Mouse (Mus musculus): ENCODE measurements at regions not wholly inside any gene's neighbourhood (a gene's known extent, or its start where the extent isn't known, plus 50 kb on each side); places are given as distances from the start of the nearest gene placed in this dataset.

DNA sequence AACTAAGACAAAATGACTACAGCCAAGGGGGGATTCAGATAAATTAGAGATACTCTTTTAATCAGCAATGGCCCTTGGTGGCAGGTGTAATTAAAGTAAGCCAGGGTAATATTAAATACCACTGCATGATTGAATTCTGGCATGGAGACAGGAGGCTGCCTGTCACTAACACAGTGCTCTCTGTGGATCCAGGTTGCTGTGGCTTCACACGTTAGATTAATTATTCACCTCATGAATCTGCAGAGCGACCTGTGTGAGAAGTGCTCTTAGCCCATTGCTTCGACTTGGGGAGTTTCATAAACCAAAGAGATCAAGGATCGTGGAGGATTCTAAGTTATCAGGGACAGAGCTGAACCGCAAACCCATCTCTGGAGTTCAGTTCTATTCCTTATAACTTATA, 545.2 kb upstream of the Hs6st1 start:
- TF ChIP-seq POLR2A (IDR thresholded peaks at IDR 0.05; ENCODE audit: extremely low read depth, insufficient read depth, low read length) (no peak), CTCF (IDR thresholded peaks at IDR 0.05; ENCODE audit: low read depth, low read length) (no peak)
